Mouse (Mus musculus): ENCODE data around the gene Kctd13. TPM values are rescaled to one million over a fixed set of nuclear protein-coding genes. Genes with fewer than 3 reads are reported as not detected.

The Kctd13 gene
- polyA plus RNA-seq, 1 experiment from 2014 or later: 140 TPM

DNA sequence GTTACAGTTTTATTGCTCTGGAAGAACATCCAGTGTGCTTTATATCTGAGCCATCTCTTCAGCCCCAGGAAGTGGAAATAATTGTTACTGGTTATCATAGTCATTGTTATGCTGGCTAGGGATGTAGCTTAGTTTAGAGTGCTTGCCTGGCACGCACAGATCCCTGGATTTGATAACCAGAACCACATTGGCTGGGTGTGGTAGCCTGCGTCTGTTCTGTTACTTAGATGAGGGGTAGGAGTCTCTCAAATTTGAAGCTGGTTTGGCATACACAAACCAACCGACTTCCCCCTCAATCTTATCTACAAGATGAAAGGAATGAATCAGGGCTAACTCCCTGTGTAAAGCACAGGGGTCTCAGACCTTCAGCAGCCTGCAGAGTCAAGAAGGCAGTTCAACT, 2.4 kb upstream of the Kctd13 start:
- H3K27me3 ChIP-seq (ENCODE audit: control insufficient read depth, insufficient read depth, low read depth, low read length): no peaks in the 10 kb centered on the region
- WGBS: 70% methylated on average over 3 of the region's 3 CpGs

GRCm38 (mm10) chr7:126929046-126929445, 367 bp downstream of the Kctd13 start:
- peak; percentile 85 for ATAC-seq
- no peaks in the 10 kb centered on the region for H3K9me3 ChIP-seq (replicated peaks; ENCODE audit: control insufficient read depth, low read length, poor library complexity, severe bottlenecking)

More for the DNA sequence above, 2.4 kb upstream of the Kctd13 start:
- H3K27ac ChIP-seq (ENCODE audit: low read length): no peak overlapping the region
- H3K4me3 ChIP-seq (ENCODE audit: low read depth, low read length): no peak overlapping the region
- H3K9ac ChIP-seq (ENCODE audit: low read depth, low read length): no peak overlapping the region
- H3K9me3 ChIP-seq (replicated peaks; ENCODE audit: control insufficient read depth, low read length, poor library complexity, severe bottlenecking): no peaks in the 10 kb centered on the region
- ATAC-seq: no peak
- no peak overlapping the region for H3K4me2 ChIP-seq (ENCODE audit: low read length)
- H3K36me3 ChIP-seq (ENCODE audit: control insufficient read depth, insufficient read depth, low read length): no peaks in the 10 kb centered on the region
- H3K4me1 ChIP-seq (ENCODE audit: control insufficient read depth, insufficient read depth, low read length): peaks cover 11% of the 10 kb centered on the region

DNA sequence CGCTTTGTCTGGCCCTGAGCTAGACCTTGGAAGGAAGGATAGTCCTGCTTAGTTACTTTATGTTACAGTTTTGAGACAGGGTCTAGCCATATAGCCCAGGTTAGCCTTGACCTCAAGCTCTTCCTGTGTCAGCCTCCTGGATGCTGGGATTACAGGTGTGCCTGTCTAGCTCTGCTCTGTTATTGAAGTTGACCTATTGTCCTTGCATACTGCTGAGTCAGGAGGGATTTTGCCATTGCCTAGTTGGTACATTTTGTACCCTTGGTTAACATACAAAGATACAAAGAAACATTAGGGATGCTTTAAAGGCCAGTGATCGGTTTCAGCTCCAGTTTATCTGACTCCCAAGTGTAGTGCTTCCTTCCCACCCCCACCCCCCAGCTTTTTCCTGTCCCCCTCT, 4.0 kb downstream of the Kctd13 start:
- H3K4me3 ChIP-seq (ENCODE audit: low read depth, low read length): no peak overlapping the region
- H3K4me2 ChIP-seq (ENCODE audit: low read length): no peak overlapping the region
- H3K9me3 ChIP-seq (replicated peaks; ENCODE audit: control insufficient read depth, low read length, poor library complexity, severe bottlenecking): no peaks in the 10 kb centered on the region
- H3K36me3 ChIP-seq (ENCODE audit: control insufficient read depth, insufficient read depth, low read length): peaks cover 21% of the 10 kb centered on the region
- no peak overlapping the region for H3K27ac ChIP-seq (ENCODE audit: low read length)
- peaks cover 11% of the 10 kb centered on the region for H3K4me1 ChIP-seq (ENCODE audit: control insufficient read depth, insufficient read depth, low read length)
- ATAC-seq: no peak
- H3K27me3 ChIP-seq (ENCODE audit: control insufficient read depth, insufficient read depth, low read depth, low read length): no peaks in the 10 kb centered on the region
- no peak overlapping the region for H3K9ac ChIP-seq (ENCODE audit: low read depth, low read length)
- whole genome bisulfite sequencing: 90% methylated on average over 2 of the region's 2 CpGs

More at GRCm38 (mm10) chr7:126929046-126929445, 367 bp downstream of the Kctd13 start:
- Histone ChIP-seq H3K27me3 (ENCODE audit: control insufficient read depth, insufficient read depth, low read depth, low read length) (no peaks in the 10 kb centered on the region), H3K4me2 (ENCODE audit: low read length) (peak overlapping the region; percentile 78), H3K36me3 (ENCODE audit: control insufficient read depth, insufficient read depth, low read length) (peaks cover 3% of the 10 kb centered on the region; the same call in 1 of the 2 replicates), H3K9ac (ENCODE audit: low read depth, low read length) (peak overlapping the region; percentile 77), H3K4me3 (ENCODE audit: low read depth, low read length) (peak overlapping the region; percentile 61), H3K4me1 (ENCODE audit: control insufficient read depth, insufficient read depth, low read length) (peaks cover 11% of the 10 kb centered on the region), H3K27ac (ENCODE audit: low read length) (peak overlapping the region; percentile 75)
- WGBS: under 1% methylated on average over 27 of the region's 27 CpGs

DNA sequence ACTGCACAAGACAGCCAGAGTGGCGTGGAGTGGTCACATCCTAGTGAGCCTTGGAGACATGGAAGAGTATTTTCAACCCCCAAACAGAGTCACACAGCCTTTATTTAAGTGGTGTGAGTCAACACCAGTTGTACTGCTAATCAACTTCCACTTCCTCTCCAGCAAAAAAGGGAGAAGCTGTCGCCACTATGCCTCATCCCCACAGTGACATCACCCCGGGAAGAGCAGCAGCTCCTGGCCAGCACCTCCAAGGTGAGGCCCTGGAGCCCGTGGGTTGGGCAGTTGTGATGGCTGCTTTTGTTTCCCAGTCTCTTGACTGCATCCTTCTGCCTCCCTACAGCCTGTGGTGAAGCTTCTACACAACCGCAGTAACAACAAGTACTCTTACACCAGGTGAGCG, 12.5 kb downstream of the Kctd13 start:
- Histone ChIP-seq H3K4me1 (ENCODE audit: control insufficient read depth, insufficient read depth, low read length) (no peaks in the 10 kb centered on the region), H3K4me3 (ENCODE audit: low read depth, low read length) (no peak overlapping the region), H3K9me3 (replicated peaks; ENCODE audit: control insufficient read depth, low read length, poor library complexity, severe bottlenecking) (no peaks in the 10 kb centered on the region), H3K27me3 (ENCODE audit: control insufficient read depth, insufficient read depth, low read depth, low read length) (no peaks in the 10 kb centered on the region), H3K4me2 (ENCODE audit: low read length) (no peak overlapping the region), H3K9ac (ENCODE audit: low read depth, low read length) (no peak overlapping the region), H3K36me3 (ENCODE audit: control insufficient read depth, insufficient read depth, low read length) (peaks cover 34% of the 10 kb centered on the region), H3K27ac (ENCODE audit: low read length) (no peak overlapping the region)
- ATAC-seq: no peak
- WGBS: 54% methylated on average over 6 of the region's 6 CpGs

DNA sequence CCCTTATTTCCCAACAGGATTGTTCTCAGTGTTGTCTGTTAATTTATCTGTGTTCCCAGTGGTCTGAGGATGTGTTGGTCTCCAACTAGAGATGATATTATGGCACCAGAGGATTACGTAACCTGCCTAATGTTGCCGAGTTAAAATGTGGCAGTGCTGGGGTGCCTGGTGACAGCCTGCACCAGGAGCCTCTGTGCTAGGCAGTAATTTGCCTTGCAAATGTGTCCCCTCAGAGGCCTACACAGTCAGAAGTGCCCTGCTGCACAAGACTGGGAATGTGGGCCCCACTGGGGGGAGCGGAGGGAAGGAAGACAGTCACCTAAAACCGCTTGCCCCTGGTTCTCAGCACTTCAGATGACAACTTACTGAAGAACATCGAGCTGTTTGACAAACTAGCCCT, 13.1 kb downstream of the Kctd13 start:
- Histone ChIP-seq H3K27ac (ENCODE audit: low read length) (no peak overlapping the region), H3K4me1 (ENCODE audit: control insufficient read depth, insufficient read depth, low read length) (no peaks in the 10 kb centered on the region; the same call in 1 of the 2 replicates), H3K36me3 (ENCODE audit: control insufficient read depth, insufficient read depth, low read length) (peaks cover 29% of the 10 kb centered on the region), H3K9me3 (replicated peaks; ENCODE audit: control insufficient read depth, low read length, poor library complexity, severe bottlenecking) (no peaks in the 10 kb centered on the region), H3K4me3 (ENCODE audit: low read depth, low read length) (no peak overlapping the region), H3K27me3 (ENCODE audit: control insufficient read depth, insufficient read depth, low read depth, low read length) (no peaks in the 10 kb centered on the region), H3K9ac (ENCODE audit: low read depth, low read length) (no peak overlapping the region), H3K4me2 (ENCODE audit: low read length) (no peak overlapping the region)
- no peak for ATAC-seq
- WGBS: 50% methylated on average over 5 of the region's 5 CpGs

GRCm38 (mm10) chr7:126946530-126946929, 17.9 kb downstream of the Kctd13 start:
- H3K4me1 ChIP-seq (ENCODE audit: control insufficient read depth, insufficient read depth, low read length): peaks cover 23% of the 10 kb centered on the region
- WGBS: 41% methylated on average over 3 of the region's 3 CpGs
- ATAC-seq: no peak

DNA sequence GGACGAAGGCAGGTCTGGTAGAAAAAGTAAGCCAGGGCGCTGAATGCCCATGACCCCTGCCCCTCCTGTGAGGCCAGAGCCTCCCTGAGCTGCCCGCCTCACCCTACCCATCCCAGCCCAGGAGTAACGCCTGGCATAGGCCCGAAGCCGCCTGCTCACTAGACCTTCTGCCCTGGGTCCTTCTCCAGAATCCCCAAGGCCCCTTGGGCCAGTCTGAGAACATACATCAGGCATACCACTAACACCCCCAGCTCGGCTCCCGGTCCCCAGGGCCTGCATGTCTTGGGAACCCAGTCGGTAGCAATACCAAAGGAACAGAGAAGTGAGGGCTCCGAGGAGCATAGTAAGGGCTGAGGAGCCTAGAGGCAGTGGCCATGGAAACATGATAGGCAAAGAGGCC, 19.9 kb downstream of the Kctd13 start:
- no peak for ATAC-seq
- Histone ChIP-seq H3K27ac (ENCODE audit: low read length) (peak overlapping the region; percentile 93), H3K36me3 (ENCODE audit: control insufficient read depth, insufficient read depth, low read length) (peaks cover 10% of the 10 kb centered on the region), H3K4me1 (ENCODE audit: control insufficient read depth, insufficient read depth, low read length) (peaks cover 43% of the 10 kb centered on the region), H3K4me3 (ENCODE audit: low read depth, low read length) (peak overlapping the region; percentile 56), H3K9me3 (replicated peaks; ENCODE audit: control insufficient read depth, low read length, poor library complexity, severe bottlenecking) (no peaks in the 10 kb centered on the region), H3K9ac (ENCODE audit: low read depth, low read length) (peak overlapping the region; percentile 71), H3K4me2 (ENCODE audit: low read length) (peak overlapping the region; percentile 78), H3K27me3 (ENCODE audit: control insufficient read depth, insufficient read depth, low read depth, low read length) (no peaks in the 10 kb centered on the region)
- WGBS: 69% methylated on average over 10 of the region's 10 CpGs

More at GRCm38 (mm10) chr7:126946530-126946929, 17.9 kb downstream of the Kctd13 start:
- no peaks in the 10 kb centered on the region for H3K27me3 ChIP-seq (ENCODE audit: control insufficient read depth, insufficient read depth, low read depth, low read length)
- H3K4me3 ChIP-seq (ENCODE audit: low read depth, low read length): no peak overlapping the region
- H3K9me3 ChIP-seq (replicated peaks; ENCODE audit: control insufficient read depth, low read length, poor library complexity, severe bottlenecking): no peaks in the 10 kb centered on the region
- no peak overlapping the region for H3K4me2 ChIP-seq (ENCODE audit: low read length)
- H3K36me3 ChIP-seq (ENCODE audit: control insufficient read depth, insufficient read depth, low read length): peaks cover 19% of the 10 kb centered on the region
- H3K9ac ChIP-seq (ENCODE audit: low read depth, low read length): no peak overlapping the region
- no peak overlapping the region for H3K27ac ChIP-seq (ENCODE audit: low read length)

GRCm38 (mm10) chr7:126949403-126949792, 20.7 kb downstream of the Kctd13 start, which contains the start of gene Asphd1:
Gene Asphd1 (minus strand): TSS chr7:126949582.
- peak; percentile 74 for ATAC-seq
- Histone ChIP-seq H3K9ac (ENCODE audit: low read depth, low read length) (peak within 1 kb of the TSS; percentile 71), H3K4me3 (ENCODE audit: low read depth, low read length) (peak within 1 kb of the TSS; percentile 56), H3K4me2 (ENCODE audit: low read length) (peak within 1 kb of the TSS; percentile 78), H3K36me3 (ENCODE audit: control insufficient read depth, insufficient read depth, low read length) (peaks cover 10% of the 10 kb centered on the region), H3K4me1 (ENCODE audit: control insufficient read depth, insufficient read depth, low read length) (peaks cover 43% of the 10 kb centered on the region), H3K27ac (ENCODE audit: low read length) (peak within 1 kb of the TSS; percentile 93), H3K9me3 (replicated peaks; ENCODE audit: control insufficient read depth, low read length, poor library complexity, severe bottlenecking) (no peaks in the 10 kb centered on the region), H3K27me3 (ENCODE audit: control insufficient read depth, insufficient read depth, low read depth, low read length) (no peaks in the 10 kb centered on the region)
- under 1% methylated on average over 21 of the region's 21 CpGs for WGBS

- H3K27ac ChIP-seq (ENCODE audit: low read length): peak within 1 kb of the TSS; percentile 93
- peaks cover 8% of the 10 kb centered on the region for H3K36me3 ChIP-seq (ENCODE audit: control insufficient read depth, insufficient read depth, low read length)
- H3K4me2 ChIP-seq (ENCODE audit: low read length): peak within 1 kb of the TSS; percentile 78
- H3K4me1 ChIP-seq (ENCODE audit: control insufficient read depth, insufficient read depth, low read length): peaks cover 43% of the 10 kb centered on the region
- WGBS: under 1% methylated on average over 42 of the region's 42 CpGs
- no peaks in the 10 kb centered on the region for H3K9me3 ChIP-seq (replicated peaks; ENCODE audit: control insufficient read depth, low read length, poor library complexity, severe bottlenecking)
- H3K27me3 ChIP-seq (ENCODE audit: control insufficient read depth, insufficient read depth, low read depth, low read length): no peaks in the 10 kb centered on the region
- ATAC-seq: peak; percentile 93
- H3K9ac ChIP-seq (ENCODE audit: low read depth, low read length): peak within 1 kb of the TSS; percentile 71
- peak within 1 kb of the TSS; percentile 56 for H3K4me3 ChIP-seq (ENCODE audit: low read depth, low read length)
Observed at GRCm38 (mm10) chr7:126949793-126950646, 21.3 kb downstream of the Kctd13 start, which contains the start of gene Sez6l2. Gene Sez6l2 (plus strand): TSS chr7:126950563.

Data from midbrain, embryonic 16.5 days (tissue).